Mouse (Mus musculus): ENCODE measurements around the gene Zcchc2.
A peak's percentile ranks its signal among the peaks of the same experiment; 100 is the strongest.

Zcchc2 gene

GRCm38 (mm10) chr1:106034776-106035175, 44.6 kb downstream of the Zcchc2 start:
- ATAC-seq (ENCODE audit: low TSS enrichment): no peak

DNA sequence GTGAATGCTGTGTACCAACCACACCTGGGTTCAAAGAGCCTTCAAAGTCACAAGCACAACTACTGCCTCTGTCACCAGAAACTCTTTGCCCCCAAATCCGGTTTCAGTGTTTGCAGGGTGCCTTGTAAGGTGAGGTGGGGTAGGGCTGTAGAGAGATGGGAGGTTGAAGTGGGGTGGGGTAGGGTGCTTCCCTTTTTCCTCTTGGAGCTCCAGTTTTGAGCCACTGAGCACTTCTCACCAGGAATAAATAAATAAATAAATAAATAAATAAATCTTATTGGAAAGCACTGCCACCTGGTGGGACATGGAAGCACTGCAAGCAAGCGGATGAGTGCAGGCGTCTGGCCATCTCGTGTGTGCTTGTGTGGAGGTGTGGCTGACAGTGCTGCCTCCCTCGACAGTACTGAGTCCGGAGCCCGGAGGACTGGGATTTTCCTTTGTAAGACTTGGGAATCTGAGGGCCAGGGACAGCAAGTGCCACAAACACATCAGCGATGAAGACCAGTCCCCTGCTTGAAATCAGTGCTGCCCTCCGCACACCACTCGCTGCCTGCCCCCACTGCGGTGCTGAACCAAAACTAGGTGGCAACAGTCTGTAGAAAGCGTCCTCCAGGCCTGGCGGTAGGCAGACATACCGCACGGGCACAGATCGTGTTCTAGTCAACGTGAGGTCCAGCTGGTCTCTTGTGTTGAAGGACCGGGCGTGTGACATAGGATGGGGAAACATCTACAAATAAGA, 46.8 kb downstream of the Zcchc2 start:
- peak; percentile 71 for ATAC-seq (ENCODE audit: low TSS enrichment)

- ATAC-seq (ENCODE audit: low TSS enrichment): peak; percentile 46
Measured at GRCm38 (mm10) chr1:106039326-106039725, 49.1 kb downstream of the Zcchc2 start.

- no peak for ATAC-seq (ENCODE audit: low TSS enrichment)
Measured at GRCm38 (mm10) chr1:106040271-106040670, 50.1 kb downstream of the Zcchc2 start.

GRCm38 (mm10) chr1:106042221-106042620, 52.0 kb downstream of the Zcchc2 start:
- ATAC-seq (ENCODE audit: low TSS enrichment): no peak

GRCm38 (mm10) chr1:106043053-106043820, 53.0 kb downstream of the Zcchc2 start:
- ATAC-seq (ENCODE audit: low TSS enrichment): peak; percentile 74

DNA sequence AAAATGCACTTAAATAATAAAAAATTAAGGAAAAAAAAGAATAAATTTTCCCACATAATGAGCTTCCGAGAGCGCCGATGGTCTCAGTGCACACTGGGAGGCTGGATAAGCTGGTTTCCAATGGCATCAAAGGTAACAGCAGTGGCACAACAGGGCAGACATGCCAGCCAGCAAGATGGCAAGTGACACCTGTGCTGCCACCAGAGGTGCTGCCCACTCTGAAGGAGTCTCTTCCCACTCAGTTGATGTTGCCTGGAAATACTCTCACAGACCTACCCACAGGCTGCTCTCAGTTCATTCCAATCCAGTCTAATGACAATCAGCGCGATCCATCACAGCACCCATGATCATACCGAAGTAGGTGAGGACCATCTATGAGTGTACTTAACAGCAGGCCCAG, 58.8 kb downstream of the Zcchc2 start:
- no peak for ATAC-seq (ENCODE audit: low TSS enrichment)

DNA sequence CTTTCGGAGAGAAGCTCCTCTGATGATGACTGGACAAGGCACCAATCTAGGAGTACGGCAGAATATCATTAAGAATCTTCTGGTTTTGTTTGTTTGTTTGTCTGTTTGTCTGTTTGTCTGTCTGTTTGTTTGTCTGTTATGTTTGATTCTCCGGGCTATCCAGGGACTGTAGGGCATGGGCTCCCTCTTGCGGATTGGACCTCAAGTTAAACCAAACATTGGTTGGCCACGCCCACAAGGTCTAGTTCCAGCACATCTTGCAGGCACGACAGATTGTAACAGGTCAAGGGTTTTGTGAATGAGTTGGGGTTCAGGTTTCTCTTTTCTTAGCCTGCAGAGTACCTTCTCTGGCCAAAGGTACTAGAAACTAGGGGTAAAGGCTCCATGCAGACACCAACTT, 64.8 kb downstream of the Zcchc2 start:
- no peak for ATAC-seq (ENCODE audit: low TSS enrichment)

GRCm38 (mm10) chr1:106058355-106058754, 68.1 kb downstream of the Zcchc2 start:
- no peak for ATAC-seq (ENCODE audit: low TSS enrichment)

GRCm38 (mm10) chr1:106059516-106060277, 69.5 kb downstream of the Zcchc2 start:
- no peak for ATAC-seq (ENCODE audit: low TSS enrichment)

DNA sequence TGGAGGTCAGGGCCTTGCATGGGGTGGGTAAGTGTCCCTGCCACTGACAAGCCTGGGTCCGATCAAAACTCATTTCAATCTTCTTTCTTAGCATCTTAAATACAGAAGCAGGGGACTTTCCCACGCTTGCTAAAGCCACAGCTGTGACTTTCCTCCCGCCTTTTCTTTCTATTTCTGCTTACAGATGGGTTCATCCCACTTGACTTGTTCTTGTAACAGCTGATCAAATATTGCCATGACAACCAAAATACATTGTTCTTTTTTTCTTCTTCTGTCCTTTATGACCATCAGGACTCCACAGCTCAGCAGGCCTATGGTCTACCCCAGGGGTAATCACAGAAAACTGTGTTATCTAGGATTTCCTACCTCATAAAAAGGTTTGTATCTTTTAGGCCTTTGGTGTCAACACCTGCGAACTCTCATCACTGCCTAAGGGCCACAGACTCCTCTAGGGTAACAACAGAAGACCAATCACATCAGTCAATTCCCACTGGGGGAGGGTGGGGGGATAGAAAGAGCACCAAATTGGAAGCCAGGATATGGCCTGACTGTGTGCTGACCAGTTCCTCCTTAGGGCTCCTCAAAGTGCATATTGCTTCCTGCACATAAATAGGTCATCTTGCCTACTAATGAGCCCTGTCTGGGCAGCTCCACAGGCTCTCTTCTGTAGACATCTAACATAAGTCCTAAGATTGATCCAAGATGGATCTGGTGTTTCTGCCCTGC, 71.1 kb downstream of the Zcchc2 start:
- peak; percentile 34; the same call in 1 of the 2 replicates for ATAC-seq (ENCODE audit: low TSS enrichment)

GRCm38 (mm10) chr1:106062891-106063590, 72.8 kb downstream of the Zcchc2 start:
- peak; percentile 50; the same call in 1 of the 2 replicates for ATAC-seq (ENCODE audit: low TSS enrichment)

- ATAC-seq (ENCODE audit: low TSS enrichment): no peak
Measured at GRCm38 (mm10) chr1:106063591-106064170, 73.5 kb downstream of the Zcchc2 start.

- no peak for ATAC-seq (ENCODE audit: low TSS enrichment)
Measured at GRCm38 (mm10) chr1:106064291-106064690, 74.1 kb downstream of the Zcchc2 start.

DNA sequence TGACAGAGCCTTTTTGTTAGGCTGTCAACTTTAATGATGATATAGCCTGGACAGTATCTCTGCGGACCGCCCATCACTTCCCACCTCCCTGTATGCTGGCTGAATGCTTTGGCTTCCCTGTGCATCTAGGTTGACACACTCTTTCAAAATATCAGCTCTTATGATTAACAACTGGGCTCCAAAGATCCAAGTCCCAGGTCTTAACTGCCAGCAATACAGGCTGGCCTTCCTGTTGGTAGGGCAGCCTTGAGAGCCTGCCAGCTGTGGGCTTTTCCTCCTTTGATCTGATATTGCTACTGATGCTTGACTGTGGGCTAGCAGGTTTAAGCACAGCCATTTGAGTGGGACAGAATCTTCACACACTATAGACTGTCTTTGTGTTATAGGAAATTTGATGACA, 74.5 kb downstream of the Zcchc2 start:
- no peak for ATAC-seq (ENCODE audit: low TSS enrichment)

GRCm38 (mm10) chr1:106065679-106066078, 75.5 kb downstream of the Zcchc2 start:
- ATAC-seq (ENCODE audit: low TSS enrichment): no peak

DNA sequence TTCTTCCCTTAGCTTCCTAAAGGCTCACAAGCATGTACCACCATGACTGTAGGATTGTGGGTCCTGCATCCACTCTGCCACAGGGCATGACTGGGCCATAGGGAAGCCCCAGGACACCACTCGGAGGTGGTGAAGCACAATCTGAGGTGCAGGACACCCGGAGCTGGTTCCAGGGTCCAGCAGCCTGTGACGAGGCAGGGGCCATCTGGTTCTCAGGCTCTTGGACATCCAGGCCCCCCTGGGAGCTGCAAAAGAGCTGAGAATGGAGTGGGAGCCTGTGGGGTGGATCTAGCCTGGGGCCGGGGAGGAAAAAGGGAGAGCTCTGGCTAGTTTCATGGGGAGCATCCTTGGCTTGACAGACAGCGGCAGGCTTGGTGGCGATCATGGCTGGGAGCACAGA, 77.1 kb downstream of the Zcchc2 start:
- no peak for ATAC-seq (ENCODE audit: low TSS enrichment)

- ATAC-seq (ENCODE audit: low TSS enrichment): no peak
Measured at GRCm38 (mm10) chr1:106069867-106070543, 79.8 kb downstream of the Zcchc2 start.

GRCm38 (mm10) chr1:106070814-106071213, 80.6 kb downstream of the Zcchc2 start:
- no peak for ATAC-seq (ENCODE audit: low TSS enrichment)

All from frontal cortex, adult (tissue).